Mouse (Mus musculus): Measurements from ENCODE around the gene Tldc1. TPM values are rescaled to one million over a fixed set of nuclear protein-coding genes. Genes with fewer than 3 reads are reported as not detected.

Gene Tldc1
- polyA plus RNA-seq, 1 experiment from 2014 or later, result 14.8 TPM

Other genes starting within 250 kb of the Tldc1 start
- gene Mbtps1, start 219.7 kb downstream of the Tldc1 start, polyA plus RNA-seq (2015; fragmentation: Nextera tagmentation; extraction: Ambion mirVana), result 119 and 125 TPM in 2 replicates
- 26.3 and 31.6 TPM in 2 replicates for gene Hsdl1, start 203.2 kb downstream of the Tldc1 start, polyA plus RNA-seq (2015; fragmentation: Nextera tagmentation; extraction: Ambion mirVana)
- gene Dnaaf1, start 203.2 kb downstream of the Tldc1 start, polyA plus RNA-seq (2015; fragmentation: Nextera tagmentation; extraction: Ambion mirVana), result 1.1 and 1.4 TPM in 2 replicates
- 10.0 and 10.6 TPM in 2 replicates for gene Taf1c, start 173.2 kb downstream of the Tldc1 start, polyA plus RNA-seq (2015; fragmentation: Nextera tagmentation; extraction: Ambion mirVana)
- 0.08 TPM in 1 of 2 replicates, not detected in the other for gene Adad2, start 165.7 kb downstream of the Tldc1 start, polyA plus RNA-seq (2015; fragmentation: Nextera tagmentation; extraction: Ambion mirVana)
- 0.05 and 0.10 TPM in 2 replicates for gene Kcng4, start 142.7 kb downstream of the Tldc1 start, polyA plus RNA-seq (2015; fragmentation: Nextera tagmentation; extraction: Ambion mirVana)
- 6.3 and 6.6 TPM in 2 replicates for gene Wfdc1, start 112.1 kb downstream of the Tldc1 start, polyA plus RNA-seq (2015; fragmentation: Nextera tagmentation; extraction: Ambion mirVana)
- 3.2 and 3.5 TPM in 2 replicates for gene Atp2c2, start 78.4 kb downstream of the Tldc1 start, polyA plus RNA-seq (2015; fragmentation: Nextera tagmentation; extraction: Ambion mirVana)
- 65.8 and 68.1 TPM in 2 replicates for gene Cotl1, start 62.1 kb upstream of the Tldc1 start, polyA plus RNA-seq (2015; fragmentation: Nextera tagmentation; extraction: Ambion mirVana)
- 13.7 and 14.7 TPM in 2 replicates for gene Klhl36, start 83.8 kb upstream of the Tldc1 start, polyA plus RNA-seq (2015; fragmentation: Nextera tagmentation; extraction: Ambion mirVana)
- 132 and 135 TPM in 2 replicates for gene Usp10, start 131.9 kb upstream of the Tldc1 start, polyA plus RNA-seq (2015; fragmentation: Nextera tagmentation; extraction: Ambion mirVana)
- gene Gm20388, start 132.4 kb upstream of the Tldc1 start, polyA plus RNA-seq (2015; fragmentation: Nextera tagmentation; extraction: Ambion mirVana), result 5.5 TPM in 1 of 2 replicates, not detected in the other
- 9.2 and 10.0 TPM in 2 replicates for gene Crispld2, start 214.0 kb upstream of the Tldc1 start, polyA plus RNA-seq (2015; fragmentation: Nextera tagmentation; extraction: Ambion mirVana)